Mouse (Mus musculus) left cerebral cortex, adult 18-20 months (tissue): Measurements from ENCODE around the gene Ankrd54. TPM values are rescaled to one million over a fixed set of nuclear protein-coding genes. Genes with fewer than 3 reads are reported as not detected.

Experiments used
- DNase-seq, 2 experiments: peaks; one replicate each; pipeline ENCODE4 v3.0.0; 2021 to 2022; ENCODE audit warnings: low spot score in 2 of 2, mixed read lengths in 1 of 2
- long read RNA-seq, 2 experiments: library from polyadenylated mRNA; stranded (forward); transcript quantifications; one replicate each; pipeline ENCODE4 v2.0.0; 2021
- total RNA-seq, 2 experiments: library from RNA; stranded (reverse); gene quantifications; 2 replicates each; pipeline ENCODE4 v1.2.3; 2021

Ankrd54 gene
- 10 to 100 TPM; 17.8 to 24.9 TPM for total RNA-seq
- long read RNA-seq, experiment 1, transcript Ankrd54-201 (8 exons, 1,904 nt) = major isoform, 42 of 72 reads
- long read RNA-seq, experiment 1, partial matches to known transcripts = 10 of 72 reads
- long read RNA-seq, experiment 1, other reads (novel, unspliced or antisense) = 17 of 72 reads
- long read RNA-seq, experiment 2, transcript Ankrd54-201 (8 exons, 1,904 nt) = major isoform, 22 of 38 reads
- long read RNA-seq, experiment 2, partial matches to known transcripts = 5 of 38 reads
- long read RNA-seq, experiment 2, other reads (novel, unspliced or antisense) = 8 of 38 reads

DNA sequence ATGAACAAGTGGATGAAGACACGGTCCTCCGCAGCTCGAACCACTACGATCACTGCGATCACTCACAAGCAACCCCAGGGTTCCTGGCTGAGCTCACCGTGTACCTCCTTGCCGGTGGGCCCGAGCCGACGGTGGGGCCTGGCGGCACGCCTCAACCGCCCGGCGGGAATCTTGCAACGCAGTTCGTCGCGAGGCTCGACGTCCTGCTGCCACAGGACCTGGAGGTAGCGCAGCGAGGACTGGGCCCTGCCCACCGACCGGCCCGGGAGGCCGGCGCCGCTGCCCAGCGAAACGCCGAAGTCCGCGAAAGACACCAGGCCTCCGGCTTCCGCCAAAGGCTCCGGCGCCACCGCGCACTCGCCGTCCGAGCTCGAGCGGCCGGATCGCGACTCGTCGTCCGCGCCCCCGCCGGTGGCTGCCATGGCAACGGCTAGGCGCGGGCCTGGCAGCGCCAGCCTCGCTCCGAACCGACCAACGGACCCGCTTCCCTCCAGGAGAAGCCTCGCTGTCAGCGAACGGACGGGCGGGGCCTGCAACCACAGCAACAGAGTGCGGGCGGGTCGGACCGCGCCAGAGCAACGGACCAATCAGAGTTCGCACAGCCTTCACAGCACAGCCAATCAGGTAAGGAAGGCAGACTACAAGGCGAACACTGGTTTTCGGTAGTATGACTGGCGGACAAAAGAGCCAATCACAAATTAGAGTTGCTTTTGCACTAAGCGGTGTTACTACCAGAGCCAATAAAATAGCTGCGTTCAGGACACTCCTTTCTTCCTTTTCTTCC is at the start of gene Ankrd54:
TSS of gene Ankrd54 (minus strand) at position 518 of the 784 bp plus-strand sequence.
- peak; percentile 96 to 98 for DNase-seq

GRCm38 (mm10) chr15:79111774-79112173 is 49.1 kb upstream of the Ankrd54 start:
- DNase-seq = no peak

- no peak for DNase-seq
Observed at GRCm38 (mm10) chr15:79110528-79110927, 47.8 kb upstream of the Ankrd54 start.

- no peak for DNase-seq
Observed at GRCm38 (mm10) chr15:79110031-79110430, 47.3 kb upstream of the Ankrd54 start.

GRCm38 (mm10) chr15:79109321-79109934 is 46.7 kb upstream of the Ankrd54 start:
- DNase-seq = peak in 1 of 2 experiments; percentile 31

DNA sequence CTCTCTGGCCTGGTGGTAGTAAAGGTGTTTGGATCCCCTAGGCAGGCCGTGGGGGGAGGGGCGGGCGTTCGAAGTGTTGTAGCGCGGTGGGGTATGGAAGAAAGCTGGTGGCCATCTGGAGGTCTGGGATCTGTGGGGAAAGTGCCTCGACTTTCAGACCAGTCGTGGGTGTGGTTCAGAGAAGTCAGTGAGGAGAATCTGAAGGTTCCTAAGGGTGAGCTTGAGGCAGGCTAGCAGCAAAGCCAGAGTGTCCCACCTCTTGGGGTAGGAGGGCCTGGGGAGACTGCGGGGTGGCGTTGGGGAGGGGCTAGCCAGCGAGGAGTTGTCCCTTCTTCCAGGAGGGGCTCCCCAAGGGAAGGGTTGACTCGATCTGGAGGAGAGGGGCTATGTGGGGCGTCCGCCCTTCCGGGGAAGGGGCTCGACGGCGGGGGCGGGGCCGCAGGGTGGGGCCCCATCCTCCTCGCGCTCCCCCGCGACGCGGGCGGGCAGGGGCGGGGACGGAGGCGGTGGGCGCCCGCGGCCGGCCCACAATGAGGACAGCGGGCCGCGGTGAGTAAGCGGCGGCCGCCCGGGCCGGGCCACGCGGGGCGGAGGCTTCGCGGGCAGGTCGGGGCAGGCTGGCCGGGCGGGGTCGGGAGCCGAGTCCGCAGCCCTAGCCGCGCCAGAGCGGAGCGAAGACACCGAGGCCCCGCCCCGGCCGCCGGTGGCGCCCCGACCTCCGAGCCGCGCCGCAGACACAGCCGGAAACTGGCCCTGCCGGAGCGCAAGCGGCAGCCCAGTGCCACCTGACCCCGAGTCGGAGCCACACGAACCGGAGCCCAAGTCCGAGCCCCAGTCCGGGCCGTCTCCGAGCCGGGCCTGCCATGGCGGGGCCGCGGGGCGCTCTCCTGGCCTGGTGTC is 46.0 kb upstream of the Ankrd54 start, which contains the start of gene Micall1:
TSS of gene Micall1 (plus strand) at position 478 of the 900 bp plus-strand sequence.
- peak; percentile 44 to 46 for DNase-seq

GRCm38 (mm10) chr15:79107966-79108365 is 45.3 kb upstream of the Ankrd54 start:
- no peak for DNase-seq

GRCm38 (mm10) chr15:79105804-79106203 is 43.1 kb upstream of the Ankrd54 start:
- no peak for DNase-seq

GRCm38 (mm10) chr15:79103264-79103663 is 40.6 kb upstream of the Ankrd54 start:
- DNase-seq = no peak

- DNase-seq = no peak
Observed at GRCm38 (mm10) chr15:79101531-79101930, 38.8 kb upstream of the Ankrd54 start.

- no peak for DNase-seq
Observed at GRCm38 (mm10) chr15:79100391-79100790, 37.7 kb upstream of the Ankrd54 start.

DNA sequence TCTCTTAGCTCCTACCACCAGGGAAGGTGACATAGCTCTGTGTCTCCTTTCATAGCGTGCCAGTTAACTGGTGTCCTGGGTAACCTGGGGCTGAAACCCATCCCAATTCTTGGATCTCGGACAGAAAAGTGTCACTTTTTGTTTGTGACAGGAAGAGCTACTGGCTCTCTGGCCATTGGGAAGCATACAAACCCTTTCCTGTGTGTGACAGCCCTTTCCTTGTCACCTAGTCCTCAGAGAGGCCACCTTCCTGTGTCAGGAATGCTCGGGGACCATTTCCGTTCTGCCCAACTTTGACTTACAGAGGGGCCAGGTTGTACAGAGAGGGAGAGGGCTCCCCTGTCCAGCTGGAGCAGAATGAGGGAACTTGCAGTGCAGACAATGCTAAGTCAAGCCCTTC is 36.8 kb upstream of the Ankrd54 start:
- DNase-seq = no peak

GRCm38 (mm10) chr15:79098868-79099267 is 36.2 kb upstream of the Ankrd54 start:
- no peak for DNase-seq

DNA sequence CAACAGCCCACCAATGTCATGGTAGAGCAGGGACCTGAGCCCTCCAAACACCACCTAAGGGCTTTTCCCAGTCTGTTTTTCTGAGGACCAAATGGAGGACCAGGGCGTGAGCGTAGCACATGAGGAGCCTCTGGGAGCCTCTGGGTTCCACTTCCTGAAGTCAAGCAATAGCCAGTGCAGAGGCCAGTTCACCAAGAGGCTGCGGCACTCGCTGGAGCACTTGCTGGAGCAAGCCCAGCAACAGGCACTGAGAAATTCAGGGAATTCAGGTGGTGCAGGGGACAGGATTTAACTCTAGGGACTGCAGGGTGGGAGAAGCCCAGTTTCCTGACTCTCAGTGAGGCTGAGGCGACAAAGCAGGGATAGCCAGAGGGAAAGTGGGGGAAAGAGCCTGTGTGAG is 35.5 kb upstream of the Ankrd54 start:
- DNase-seq = no peak

DNA sequence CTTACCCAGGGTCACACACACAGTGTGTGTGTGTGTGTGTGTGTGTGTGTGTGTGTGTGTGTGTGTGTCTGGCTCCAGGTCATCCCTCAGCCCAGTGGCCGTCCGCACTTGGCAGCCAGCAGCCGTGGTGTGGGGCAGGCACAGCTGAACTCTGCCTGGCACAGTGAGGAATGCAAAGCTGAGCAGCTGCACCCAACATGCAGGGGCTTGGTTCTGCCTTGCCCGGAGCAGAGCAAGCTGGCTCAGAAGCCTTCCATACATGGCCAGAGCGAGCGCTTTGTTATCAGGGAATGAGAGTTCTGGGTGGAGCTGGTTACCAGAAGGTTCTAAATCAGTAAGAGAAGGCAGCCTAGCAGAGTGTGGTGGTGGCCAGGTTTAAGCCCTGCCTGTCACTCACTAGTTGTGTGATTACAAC is 34.9 kb upstream of the Ankrd54 start:
- DNase-seq = peak; percentile 24 to 26

- no peak for DNase-seq
Observed at GRCm38 (mm10) chr15:79097135-79097534, 34.4 kb upstream of the Ankrd54 start.

- no peak for DNase-seq
Observed at GRCm38 (mm10) chr15:79096556-79096955, 33.9 kb upstream of the Ankrd54 start.

DNA sequence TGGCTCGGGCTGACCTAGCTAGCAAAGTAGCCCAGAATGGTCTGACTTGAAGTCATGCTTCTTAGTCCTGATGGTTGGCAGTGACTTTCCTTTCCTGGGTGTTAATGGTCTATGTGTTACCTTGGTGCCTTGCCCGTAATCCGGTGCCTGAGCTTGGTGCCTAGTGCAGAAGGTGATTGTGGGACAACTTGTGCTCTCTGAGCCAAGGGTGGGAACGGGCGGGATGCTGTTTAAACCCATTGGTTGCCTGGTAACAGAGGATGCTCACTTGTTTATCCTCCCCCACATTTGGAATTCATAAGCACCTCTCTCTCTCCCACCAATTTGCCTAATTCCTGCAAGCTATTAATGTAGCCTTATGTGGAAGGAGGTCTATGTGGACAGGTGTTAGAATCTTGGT is 32.8 kb upstream of the Ankrd54 start:
- DNase-seq = no peak

GRCm38 (mm10) chr15:79093083-79093839 is 30.6 kb upstream of the Ankrd54 start:
- DNase-seq = peak; percentile 28 to 36

DNA sequence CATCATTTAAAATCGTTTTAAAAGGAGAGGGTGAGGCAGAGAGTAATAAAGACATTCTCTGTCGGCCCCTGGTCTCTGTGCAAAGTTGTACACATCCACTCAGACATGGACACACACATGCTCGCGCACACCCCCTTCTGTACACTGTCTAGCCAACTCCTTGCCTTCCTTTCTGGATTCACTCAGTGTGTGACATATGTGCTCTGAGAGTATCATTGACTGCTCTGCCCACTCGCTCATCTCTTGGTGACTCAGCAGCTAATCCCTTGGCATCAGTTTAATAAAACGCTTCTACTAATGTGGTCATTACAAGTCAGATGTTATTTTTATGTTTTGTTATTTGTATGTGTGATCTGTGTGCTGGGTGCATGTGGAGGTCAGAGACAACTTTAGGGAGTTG is 29.6 kb upstream of the Ankrd54 start:
- DNase-seq = no peak
